Mouse (Mus musculus) limb, embryonic 11.5 days (tissue): ENCODE results near the gene Lcn9. TPM values are rescaled to one million over a fixed set of nuclear protein-coding genes. Genes with fewer than 3 reads are reported as not detected.
"Not testable (repeated sequence)": the region's sequence is repeated elsewhere in the genome, so short reads cannot be mapped to it uniquely, and the experiment has no call there.

Experiments
- ATAC-seq: fragments of 200-750 bp; cut with Nextera tagmentation; 2 replicates; pipeline ENCODE4 v1.8.0; 2017; ENCODE audit warnings: low read depth; ENCODE audit not compliant: insufficient number of reproducible peaks, low FRiP score, low TSS enrichment
- DNase-seq: peaks from one replicate; pipeline ENCODE4 v3.0.0-alpha.2; 2015; ENCODE audit warnings: low spot score
- H3K27ac ChIP-seq: fragments of 300-500 bp; sonication (generic); replicated peaks from 2 replicates; pipeline ENCODE4 v1.5.1; 2014; ENCODE audit warnings: low read depth, mild to moderate bottlenecking, low read length
- H3K27me3 ChIP-seq: fragments of 300-500 bp; sonication (generic); 2 replicates; pipeline ENCODE4 v1.6.1; 2014; ENCODE audit warnings: mild to moderate bottlenecking, low read length, mixed read lengths; ENCODE audit not compliant: control insufficient read depth, insufficient read depth
- H3K36me3 ChIP-seq: fragments of 300-500 bp; sonication (generic); 2 replicates; pipeline ENCODE4 v1.6.1; 2014; ENCODE audit warnings: mild to moderate bottlenecking, low read length, moderate library complexity, mixed read lengths; ENCODE audit not compliant: control insufficient read depth, insufficient read depth
- H3K4me1 ChIP-seq: fragments of 300-500 bp; sonication (generic); 2 replicates; pipeline ENCODE4 v1.6.1; 2014; ENCODE audit warnings: low read length, mixed read lengths; ENCODE audit not compliant: control insufficient read depth, insufficient read depth
- H3K4me2 ChIP-seq: fragments of 300-500 bp; sonication (generic); 2 replicates; pipeline ENCODE4 v1.6.1; 2014; ENCODE audit warnings: low read depth, mild to moderate bottlenecking, moderate library complexity; ENCODE audit not compliant: severe bottlenecking
- H3K4me3 ChIP-seq: fragments of 300-500 bp; sonication (generic); 2 replicates; pipeline ENCODE4 v1.5.1; 2014; ENCODE audit warnings: low read depth, low read length
- H3K9ac ChIP-seq: fragments of 300-500 bp; sonication (generic); 2 replicates; pipeline ENCODE4 v1.6.1; 2014; ENCODE audit warnings: mild to moderate bottlenecking, low read length
- H3K9me3 ChIP-seq: fragments of 300-500 bp; sonication (generic); 2 replicates; pipeline ENCODE4 v1.6.1; 2016; ENCODE audit warnings: low read length; ENCODE audit not compliant: control insufficient read depth
- WGBS: fragments of 180-500 bp; shearing (Covaris S2); extraction: QIAGEN DNeasy Blood & Tissue Kit; methylation state at CpG from one replicate; pipeline ENCODE4 v1.1.7; 2014; 5-methylcytosine and 5-hydroxymethylcytosine counted together
- polyA plus RNA-seq: library from polyadenylated mRNA; unstranded; fragments of >200 nt; fragmentation: Nextera tagmentation; extraction: Ambion mirVana; gene quantifications from 2 replicates; pipeline ENCODE4 v1.2.1, GENCODE M21; 2014

Lcn9 gene
- polyA plus RNA-seq, 1 experiment from 2014 or later = not detected

- Histone ChIP-seq H3K27ac (no peak overlapping the region), H3K4me3 (no peak overlapping the region), H3K9ac (no peak overlapping the region), H3K27me3 (no peaks in the 10 kb centered on the region), H3K4me1 (no peaks in the 10 kb centered on the region), H3K36me3 (no peaks in the 10 kb centered on the region), H3K4me2 (no peak overlapping the region), H3K9me3 (no peaks in the 10 kb centered on the region)
- WGBS = 75% methylated on average over 5 of the region's 5 CpGs
- ATAC-seq = no peak
- no peak for DNase-seq
Observed at GRCm38 (mm10) chr2:25785573-25786322, 37.2 kb upstream of the Lcn9 start.

DNA sequence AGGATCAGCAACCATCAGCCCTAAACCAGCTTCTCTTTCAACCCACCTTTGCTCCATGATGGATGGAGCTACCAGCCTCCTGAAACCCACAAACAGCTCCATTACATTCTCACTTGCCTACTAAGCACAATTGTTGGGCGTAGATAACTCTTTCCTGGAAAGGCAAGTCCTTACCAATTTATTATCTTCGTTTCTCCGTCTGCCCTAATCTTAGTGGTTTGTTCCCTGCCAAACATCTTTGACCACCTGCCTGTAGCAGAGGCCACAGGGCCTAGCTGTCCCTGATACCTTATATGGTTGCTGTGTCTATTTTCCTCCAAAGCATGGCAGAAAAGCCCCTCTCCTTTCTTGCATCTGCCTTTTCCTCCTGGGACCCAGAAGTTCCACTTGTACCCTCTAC is 33.9 kb upstream of the Lcn9 start:
- no peak overlapping the region for H3K4me3 ChIP-seq
- ATAC-seq = no peak
- no peak overlapping the region for H3K4me2 ChIP-seq
- WGBS = 91% methylated on average over 3 of the region's 3 CpGs
- no peaks in the 10 kb centered on the region for H3K27me3 ChIP-seq
- no peak for DNase-seq
- no peak overlapping the region for H3K27ac ChIP-seq
- no peak overlapping the region for H3K9ac ChIP-seq
- H3K4me1 ChIP-seq = no peaks in the 10 kb centered on the region
- no peaks in the 10 kb centered on the region for H3K36me3 ChIP-seq
- no peaks in the 10 kb centered on the region for H3K9me3 ChIP-seq

DNA sequence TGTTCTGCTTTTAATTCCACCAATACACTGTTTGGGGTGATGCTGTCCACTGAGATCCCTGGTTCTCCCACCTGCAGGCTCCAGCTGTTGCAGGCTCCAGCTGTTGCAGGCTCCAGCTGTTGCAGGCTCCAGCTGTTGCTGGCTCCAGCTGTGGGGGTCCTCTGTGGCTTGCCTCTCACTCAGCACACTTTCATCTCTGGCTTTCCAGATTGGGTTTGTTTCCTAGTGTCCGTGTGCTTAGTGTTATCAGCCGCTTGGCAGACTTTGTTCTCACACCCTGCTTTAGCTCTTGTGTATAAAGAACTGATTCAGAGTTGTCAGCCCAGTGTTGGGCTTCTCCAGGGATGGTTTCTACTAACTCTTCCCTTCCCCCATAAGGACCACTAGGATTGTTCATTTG is 25.3 kb upstream of the Lcn9 start:
- H3K4me3 ChIP-seq = no peak overlapping the region
- 33% methylated on average over 2 of the region's 2 CpGs for WGBS
- H3K27me3 ChIP-seq = no peaks in the 10 kb centered on the region
- H3K4me2 ChIP-seq = no peak overlapping the region
- no peaks in the 10 kb centered on the region for H3K36me3 ChIP-seq
- H3K9ac ChIP-seq = no peak overlapping the region
- H3K27ac ChIP-seq = no peak overlapping the region
- ATAC-seq (no peak), DNase-seq (peak; percentile 27)
- no peaks in the 10 kb centered on the region for H3K4me1 ChIP-seq
- no peaks in the 10 kb centered on the region for H3K9me3 ChIP-seq

DNA sequence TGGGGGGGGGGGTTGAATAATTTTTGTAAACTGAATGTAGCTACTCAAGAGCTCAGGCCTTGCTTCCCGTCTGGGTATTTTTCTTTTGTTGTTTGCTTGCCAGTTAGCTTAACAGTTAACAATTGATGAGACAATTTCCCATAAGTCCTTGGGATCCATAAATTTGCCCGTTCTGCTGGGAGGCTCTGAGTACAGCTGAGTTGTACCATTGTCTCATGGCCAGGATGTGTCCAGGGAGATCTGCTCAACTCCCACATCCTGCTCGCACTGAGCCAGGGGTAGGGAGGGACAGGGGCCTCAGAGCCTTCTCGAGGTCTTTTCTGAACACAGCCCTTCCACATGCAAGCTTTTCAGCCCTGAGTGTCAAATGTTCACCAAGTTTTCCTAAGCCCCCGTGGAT is 24.9 kb upstream of the Lcn9 start:
- Histone ChIP-seq H3K4me2 (no peak overlapping the region), H3K4me1 (no peaks in the 10 kb centered on the region), H3K4me3 (no peak overlapping the region), H3K9me3 (no peaks in the 10 kb centered on the region), H3K9ac (no peak overlapping the region), H3K27ac (no peak overlapping the region), H3K27me3 (no peaks in the 10 kb centered on the region), H3K36me3 (no peaks in the 10 kb centered on the region)
- WGBS = 69% methylated on average over 5 of the region's 5 CpGs
- DNase-seq (no peak), ATAC-seq (no peak)

GRCm38 (mm10) chr2:25811711-25812110 is 11.2 kb upstream of the Lcn9 start:
- no peak overlapping the region for H3K9ac ChIP-seq
- no peaks in the 10 kb centered on the region for H3K4me1 ChIP-seq
- 65% methylated on average over 2 of the region's 2 CpGs for WGBS
- no peak overlapping the region for H3K4me2 ChIP-seq
- no peaks in the 10 kb centered on the region for H3K27me3 ChIP-seq
- H3K27ac ChIP-seq = no peak overlapping the region
- no peaks in the 10 kb centered on the region for H3K36me3 ChIP-seq
- ATAC-seq = no peak
- no peak overlapping the region for H3K4me3 ChIP-seq
- DNase-seq = no peak
- H3K9me3 ChIP-seq = no peaks in the 10 kb centered on the region

GRCm38 (mm10) chr2:25813364-25813763 is 9.6 kb upstream of the Lcn9 start:
- Histone ChIP-seq H3K9ac (no peak overlapping the region), H3K27ac (no peak overlapping the region), H3K36me3 (no peaks in the 10 kb centered on the region), H3K9me3 (no peaks in the 10 kb centered on the region), H3K4me3 (no peak overlapping the region), H3K27me3 (no peaks in the 10 kb centered on the region), H3K4me2 (no peak overlapping the region), H3K4me1 (no peaks in the 10 kb centered on the region)
- DNase-seq (no peak), ATAC-seq (no peak)
- WGBS = 73% methylated on average over 5 of the region's 5 CpGs

GRCm38 (mm10) chr2:25815748-25816147 is 7.2 kb upstream of the Lcn9 start, which contains the start of gene Glt6d1:
Gene Glt6d1, minus strand, starts transcription at chr2:25815848.
- H3K9ac ChIP-seq, H3K27me3 ChIP-seq, H3K9me3 ChIP-seq, H3K4me3 ChIP-seq, H3K4me2 ChIP-seq, H3K4me1 ChIP-seq, ATAC-seq, H3K36me3 ChIP-seq, H3K27ac ChIP-seq, DNase-seq: not testable (repeated sequence)
- 70% methylated on average over 1 of the region's 1 CpGs for WGBS

GRCm38 (mm10) chr2:25824751-25825150 is 1.8 kb downstream of the Lcn9 start:
- ATAC-seq (no peak), DNase-seq (no peak)
- Histone ChIP-seq H3K4me3 (no peak overlapping the region), H3K27me3 (no peaks in the 10 kb centered on the region), H3K4me1 (no peaks in the 10 kb centered on the region), H3K36me3 (no peaks in the 10 kb centered on the region), H3K9me3 (no peaks in the 10 kb centered on the region), H3K27ac (no peak overlapping the region), H3K4me2 (no peak overlapping the region), H3K9ac (no peak overlapping the region)
- 82% methylated on average over 3 of the region's 3 CpGs for WGBS
